Comparison of ENCODE assay signal across 16 mouse cellular contexts in the genomic region with DNA sequence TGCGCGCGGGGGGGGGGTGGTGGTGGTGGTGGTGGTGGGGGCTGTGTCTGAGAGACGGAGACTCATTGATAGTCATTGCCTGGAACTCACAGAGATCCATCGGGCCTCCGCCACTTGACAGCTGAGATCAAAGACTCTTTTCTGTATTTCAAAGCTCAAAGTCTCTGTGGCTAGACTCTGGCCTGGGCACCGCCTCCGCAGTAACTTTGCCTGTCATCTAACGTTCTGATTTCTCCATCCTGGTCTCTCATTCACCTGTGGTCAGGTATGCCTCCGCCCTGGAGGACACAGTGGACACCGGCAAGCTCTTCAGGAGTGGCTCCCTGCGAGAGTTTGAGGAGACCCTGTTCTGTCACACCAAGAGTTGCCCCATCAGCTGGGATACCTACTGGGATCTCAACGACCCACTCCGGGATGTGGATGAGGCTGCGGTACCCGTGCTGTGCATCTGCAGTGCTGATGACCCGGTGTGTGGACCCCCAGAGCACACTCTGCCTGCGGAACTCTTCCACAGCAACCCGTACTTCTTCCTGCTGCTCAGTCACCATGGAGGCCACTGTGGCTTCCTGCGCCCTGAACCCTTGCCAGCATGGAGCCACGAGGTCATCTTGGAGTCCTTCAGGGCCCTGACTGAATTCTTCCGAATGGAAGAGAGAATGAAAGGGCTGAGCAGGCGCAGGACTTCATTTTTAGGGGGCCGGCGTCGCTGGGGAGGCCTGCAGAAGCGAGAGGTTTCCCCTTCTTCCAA. TPM values are rescaled to one million over a fixed set of nuclear protein-coding genes. Genes with fewer than 3 reads are reported as not detected.
DNase-seq lines count a peak whose midpoint lies in the region; ATAC-seq and TF ChIP-seq lines count a peak whose summit lies in the region.
"Had no signal": no experiment of that assay in that cellular context is flagged by ENCODE, and none has a peak within 500 bp of the region (broad histone marks: within the 10 kb centered on the region; RNA-seq: fewer than 3 reads in every experiment).

No protein-coding gene starts in this region.

- H3K9ac ChIP-seq in heart, postnatal 0 days (replicated peaks; ENCODE audit: low read depth, low read length), result no peak overlapping the region; the same call in 1 of the 2 replicates
- H3K9ac ChIP-seq in heart, embryonic 11.5 days (ENCODE audit: low read depth, low read length), result no peak overlapping the region
- H3K9ac ChIP-seq: embryonic facial prominence, embryonic 13.5 days; heart, embryonic 13.5 days; intestine, embryonic 15.5 days had no signal

- no peaks in the 10 kb centered on the region for H3K36me3 ChIP-seq in heart, postnatal 0 days (replicated peaks; ENCODE audit: control insufficient read depth, insufficient read depth, low read length)
- no peaks in the 10 kb centered on the region for H3K36me3 ChIP-seq in heart, embryonic 11.5 days (ENCODE audit: control insufficient read depth, insufficient read depth, low read length)
- H3K36me3 ChIP-seq: embryonic facial prominence, embryonic 13.5 days; heart, embryonic 13.5 days; intestine, embryonic 15.5 days; limb, embryonic 10.5 days had no signal

- H3K27me3 ChIP-seq in heart, postnatal 0 days (ENCODE audit: control insufficient read depth, insufficient read depth, low read length), result peaks cover 5% of the 10 kb centered on the region; the same call in 1 of the 2 replicates
- peaks cover 21% of the 10 kb centered on the region for H3K27me3 ChIP-seq in heart, embryonic 11.5 days (ENCODE audit: control insufficient read depth, insufficient read depth, low read length)

- no peak for ATAC-seq in heart, postnatal 0 days (ENCODE audit: insufficient read depth, low read depth)
- no peak for ATAC-seq in heart, embryonic 11.5 days (replicated peaks; ENCODE audit: insufficient number of reproducible peaks, low FRiP score, low TSS enrichment)
- ATAC-seq: intestine, embryonic 15.5 days had no signal

- no peak overlapping the region; the same call in 1 of the 2 replicates for H3K4me2 ChIP-seq in heart, postnatal 0 days (ENCODE audit: low read depth, low read length)
- H3K4me2 ChIP-seq in heart, embryonic 11.5 days, result no peak overlapping the region
- H3K4me2 ChIP-seq: embryonic facial prominence, embryonic 13.5 days; heart, embryonic 13.5 days; intestine, embryonic 15.5 days had no signal

- WGBS in heart, postnatal 0 days, result 79% methylated on average over 27 of the region's 27 CpGs
- WGBS in heart, embryonic 11.5 days (ENCODE audit: insufficient replicate concordance), result 76% methylated on average over 27 of the region's 27 CpGs

- H3K4me1 ChIP-seq in heart, postnatal 0 days (ENCODE audit: control insufficient read depth, insufficient read depth), result peaks cover 16% of the 10 kb centered on the region
- H3K4me1 ChIP-seq in heart, embryonic 11.5 days (ENCODE audit: control insufficient read depth, insufficient read depth, low read length), result peaks cover 25% of the 10 kb centered on the region

- DNase-seq in adrenal gland, adult (ENCODE audit: inconsistent age in 2 of 2, low spot score in 1 of 2), result peak; percentile 52 to 81
- no peak for DNase-seq in adrenal gland, adult 8-10 months
- no peak for DNase-seq in heart, postnatal 0 days (ENCODE audit: low spot score)
- DNase-seq in spleen, postnatal 4 days (ENCODE audit: low spot score in 2 of 2), result peak; percentile 19 to 68
- DNase-seq in spleen, adult 18-20 months, result no peak
- DNase-seq in testis, postnatal 10 days (ENCODE audit: low spot score), result no peak
- no peak for DNase-seq in urinary bladder, postnatal 4 days (ENCODE audit: low spot score in 2 of 2)
- DNase-seq: cerebellum, adult 9-10 months had no signal

- TF ChIP-seq CTCF in heart, postnatal 0 days (IDR thresholded peaks at IDR 0.05; ENCODE audit: low read depth), result no peak

- H3K27ac ChIP-seq in heart, postnatal 0 days (ENCODE audit: low read depth), result peak overlapping the region; percentile 62; the same call in 1 of the 2 replicates
- H3K27ac ChIP-seq in heart, embryonic 11.5 days (ENCODE audit: low read depth, low read length), result no peak overlapping the region
- H3K27ac ChIP-seq: intestine, embryonic 15.5 days; limb, embryonic 10.5 days had no signal

- H3K9me3 ChIP-seq in heart, postnatal 0 days (replicated peaks; ENCODE audit: control insufficient read depth, low read length), result no peaks in the 10 kb centered on the region
- no peaks in the 10 kb centered on the region for H3K9me3 ChIP-seq in heart, embryonic 11.5 days (replicated peaks; ENCODE audit: control insufficient read depth, low read length)
- H3K9me3 ChIP-seq: embryonic facial prominence, embryonic 13.5 days; heart, embryonic 13.5 days; intestine, embryonic 15.5 days; limb, embryonic 10.5 days had no signal

- no peak for TF ChIP-seq EP300 in heart, postnatal 0 days (IDR thresholded peaks at IDR 0.05; ENCODE audit: low read depth)

- H3K4me3 ChIP-seq in heart, postnatal 0 days (ENCODE audit: low read depth, low read length), result no peak overlapping the region; the same call in 1 of the 2 replicates
- H3K4me3 ChIP-seq in heart, embryonic 11.5 days (ENCODE audit: low read depth, low read length), result no peak overlapping the region
- H3K4me3 ChIP-seq: embryonic facial prominence, embryonic 13.5 days; heart, embryonic 13.5 days; intestine, embryonic 15.5 days; limb, embryonic 10.5 days had no signal

RNA-seq across cellular contexts. Expression of a gene that starts 0.8 kb away (rescaled TPM):
- not detected for total RNA-seq in adrenal gland, adult 8-10 months (2022)
- total RNA-seq in heart, postnatal 0 days (2014; rRNA removed; ENCODE audit: low replicate concordance), result not detected in 2 replicates
- polyA plus RNA-seq in heart, postnatal 0 days (2015; fragmentation: Nextera tagmentation; extraction: Ambion mirVana), result 0.08 TPM in 1 of 2 replicates, not detected in the other
- polyA plus RNA-seq in heart, embryonic 11.5 days (2014; fragmentation: Nextera tagmentation; extraction: Ambion mirVana), result 0.13 TPM in 1 of 2 replicates, not detected in the other
- total RNA-seq: adrenal gland, postnatal 4 days; gastrocnemius, adult 18-20 months; layer of hippocampus, adult 18-20 months had no signal
- polyA plus RNA-seq: embryonic facial prominence, embryonic 13.5 days; heart, embryonic 13.5 days; intestine, embryonic 15.5 days had no signal

RNA-seq across cellular contexts. Expression of a gene that starts 2.4 kb away (rescaled TPM):
- 10 to 100 TPM; 15.1 to 28.8 (median 20.0) TPM for total RNA-seq in adrenal gland, adult 8-10 months (2022)
- 13.3 and 14.5 TPM in 2 replicates for total RNA-seq in heart, postnatal 0 days (2014; rRNA removed; ENCODE audit: low replicate concordance)
- polyA plus RNA-seq in heart, postnatal 0 days (2015; fragmentation: Nextera tagmentation; extraction: Ambion mirVana), result 22.5 and 23.8 TPM in 2 replicates
- polyA plus RNA-seq in heart, embryonic 11.5 days (2014; fragmentation: Nextera tagmentation; extraction: Ambion mirVana), result 23.0 and 24.8 TPM in 2 replicates

RNA-seq across cellular contexts. Expression of a gene that starts 3.3 kb away (rescaled TPM):
- total RNA-seq in adrenal gland, adult 8-10 months (2022), result 10 to 100 TPM; 14.6 to 23.9 (median 17.4) TPM
- 2.1 and 4.4 TPM in 2 replicates for total RNA-seq in heart, postnatal 0 days (2014; rRNA removed; ENCODE audit: low replicate concordance)
- polyA plus RNA-seq in heart, postnatal 0 days (2015; fragmentation: Nextera tagmentation; extraction: Ambion mirVana), result 0.86 and 1.2 TPM in 2 replicates
- polyA plus RNA-seq in heart, embryonic 11.5 days (2014; fragmentation: Nextera tagmentation; extraction: Ambion mirVana), result 0.82 and 1.5 TPM in 2 replicates

RNA-seq across cellular contexts. Expression of a gene that starts 24.9 kb away (rescaled TPM):
- total RNA-seq in adrenal gland, adult 8-10 months (2022), result 10 to 100 TPM; 42.1 to 61.0 (median 50.0) TPM
- total RNA-seq in heart, postnatal 0 days (2014; rRNA removed; ENCODE audit: low replicate concordance), result 57.7 and 63.4 TPM in 2 replicates
- 5.5 and 6.2 TPM in 2 replicates for polyA plus RNA-seq in heart, postnatal 0 days (2015; fragmentation: Nextera tagmentation; extraction: Ambion mirVana)
- 13.3 and 15.1 TPM in 2 replicates for polyA plus RNA-seq in heart, embryonic 11.5 days (2014; fragmentation: Nextera tagmentation; extraction: Ambion mirVana)

RNA-seq across cellular contexts. Expression of a gene that starts 28.7 kb away (rescaled TPM):
- total RNA-seq in adrenal gland, adult 8-10 months (2022), result 10 to 100 TPM in 2 of 4 experiments, 1 to 10 TPM in 2; 5.7 to 13.6 (median 9.3) TPM
- 6.4 and 9.9 TPM in 2 replicates for total RNA-seq in heart, postnatal 0 days (2014; rRNA removed; ENCODE audit: low replicate concordance)
- 2.6 and 2.7 TPM in 2 replicates for polyA plus RNA-seq in heart, postnatal 0 days (2015; fragmentation: Nextera tagmentation; extraction: Ambion mirVana)
- polyA plus RNA-seq in heart, embryonic 11.5 days (2014; fragmentation: Nextera tagmentation; extraction: Ambion mirVana), result 3.0 and 3.4 TPM in 2 replicates

Comparison
In these comparisons a context has a peak if more than half of its experiments do, and no peak if none do; other contexts are left out.
1. DNase-seq: peak in adrenal gland, adult (2 of 2) and spleen, postnatal 4 days (2 of 2); none in adrenal gland, adult 8-10 months (single experiment), heart, postnatal 0 days (single experiment), spleen, adult 18-20 months (0 of 2), testis, postnatal 10 days (single experiment) and urinary bladder, postnatal 4 days (0 of 2).